Mouse (Mus musculus): ENCODE data around the gene Hist1h3c. TPM values are rescaled to one million over a fixed set of nuclear protein-coding genes. Genes with fewer than 3 reads are reported as not detected.
"Not testable (repeated sequence)": the region's sequence is repeated elsewhere in the genome, so short reads cannot be mapped to it uniquely, and the experiment has no call there.

Gene Hist1h3c
- polyA plus RNA-seq, 1 experiment from 2014 or later, result 1.6 TPM

GRCm38 (mm10) chr13:23764324-23765171 is 19.1 kb upstream of the Hist1h3c start:
- peak overlapping the region; percentile 94 for H3K4me2 ChIP-seq (ENCODE audit: low read length)
- no peaks in the 10 kb centered on the region for H3K27me3 ChIP-seq (replicated peaks; ENCODE audit: control insufficient read depth, insufficient read depth, low read length)
- H3K4me3 ChIP-seq (replicated peaks; ENCODE audit: low read length), result peak overlapping the region; percentile 63
- peaks cover 25% of the 10 kb centered on the region for H3K4me1 ChIP-seq (replicated peaks; ENCODE audit: control insufficient read depth, insufficient read depth, low read length)
- 32% methylated on average over 12 of the region's 12 CpGs for WGBS
- H3K27ac ChIP-seq (ENCODE audit: low read length), result peak overlapping the region; percentile 84
- H3K36me3 ChIP-seq (ENCODE audit: control insufficient read depth, insufficient read depth), result no peaks in the 10 kb centered on the region
- no peaks in the 10 kb centered on the region for H3K9me3 ChIP-seq (ENCODE audit: control insufficient read depth, low read length)
- ATAC-seq, result no peak
- H3K9ac ChIP-seq (replicated peaks; ENCODE audit: low read depth, low read length), result peak overlapping the region; percentile 66

DNA sequence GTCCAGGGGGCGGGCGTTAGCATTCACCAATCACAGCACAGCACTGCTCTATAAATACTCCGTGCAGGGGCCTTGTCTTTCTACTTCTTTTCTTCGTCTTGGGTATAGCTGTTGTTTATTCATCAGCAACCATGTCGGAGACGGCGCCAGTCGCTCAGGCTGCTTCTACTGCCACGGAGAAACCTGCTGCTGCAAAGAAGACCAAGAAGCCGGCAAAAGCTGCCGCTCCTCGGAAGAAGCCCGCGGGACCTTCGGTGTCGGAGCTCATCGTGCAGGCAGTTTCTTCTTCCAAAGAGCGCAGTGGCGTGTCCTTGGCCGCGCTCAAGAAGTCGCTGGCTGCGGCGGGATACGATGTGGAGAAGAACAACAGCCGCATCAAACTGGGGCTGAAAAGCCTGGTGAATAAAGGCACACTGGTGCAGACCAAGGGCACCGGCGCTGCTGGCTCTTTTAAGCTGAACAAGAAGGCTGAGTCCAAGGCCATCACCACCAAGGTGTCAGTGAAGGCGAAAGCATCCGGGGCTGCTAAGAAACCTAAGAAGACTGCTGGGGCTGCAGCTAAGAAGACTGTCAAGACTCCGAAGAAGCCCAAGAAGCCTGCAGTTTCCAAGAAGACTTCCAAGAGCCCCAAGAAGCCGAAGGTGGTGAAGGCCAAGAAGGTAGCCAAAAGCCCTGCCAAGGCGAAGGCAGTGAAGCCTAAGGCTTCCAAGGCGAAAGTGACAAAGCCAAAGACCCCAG is 18.4 kb upstream of the Hist1h3c start, which contains the start of gene Hist1h1a:
TSS of gene Hist1h1a (plus strand) at position 81 of the 738 bp plus-strand sequence.
- H3K4me3 ChIP-seq (replicated peaks; ENCODE audit: low read length), result peak within 1 kb of the TSS; percentile 63
- peak within 1 kb of the TSS; percentile 66 for H3K9ac ChIP-seq (replicated peaks; ENCODE audit: low read depth, low read length)
- peak; percentile 72 for ATAC-seq
- peaks cover 25% of the 10 kb centered on the region for H3K4me1 ChIP-seq (replicated peaks; ENCODE audit: control insufficient read depth, insufficient read depth, low read length)
- 2% methylated on average over 34 of the region's 34 CpGs for WGBS
- H3K27me3 ChIP-seq (replicated peaks; ENCODE audit: control insufficient read depth, insufficient read depth, low read length), result no peaks in the 10 kb centered on the region
- no peaks in the 10 kb centered on the region for H3K9me3 ChIP-seq (ENCODE audit: control insufficient read depth, low read length)
- H3K4me2 ChIP-seq (ENCODE audit: low read length), result peak within 1 kb of the TSS; percentile 94
- peak within 1 kb of the TSS; percentile 84 for H3K27ac ChIP-seq (ENCODE audit: low read length)
- no peaks in the 10 kb centered on the region for H3K36me3 ChIP-seq (ENCODE audit: control insufficient read depth, insufficient read depth)

DNA sequence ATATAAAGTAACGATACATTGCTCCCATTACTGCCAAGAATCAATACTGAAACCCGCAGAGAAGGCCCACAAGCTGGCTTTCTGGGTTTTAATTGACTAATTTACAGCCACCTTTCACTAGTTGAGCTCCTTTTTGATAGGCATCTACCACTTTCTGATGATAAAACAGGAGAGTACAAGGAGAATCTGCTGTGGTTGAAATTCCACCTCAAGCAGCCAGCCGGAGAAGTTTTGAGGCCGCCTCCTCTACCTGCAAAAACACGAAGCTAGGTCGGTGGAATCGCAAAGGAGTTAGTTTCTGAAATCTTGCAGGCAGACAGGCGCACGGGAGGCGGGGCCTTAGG is 17.8 kb upstream of the Hist1h3c start:
- peaks cover 25% of the 10 kb centered on the region for H3K4me1 ChIP-seq (replicated peaks; ENCODE audit: control insufficient read depth, insufficient read depth, low read length)
- under 1% methylated on average over 10 of the region's 10 CpGs for WGBS
- H3K4me3 ChIP-seq (replicated peaks; ENCODE audit: low read length), result peak overlapping the region; percentile 63
- ATAC-seq, result no peak
- H3K27me3 ChIP-seq (replicated peaks; ENCODE audit: control insufficient read depth, insufficient read depth, low read length), result no peaks in the 10 kb centered on the region
- peak overlapping the region; percentile 94 for H3K4me2 ChIP-seq (ENCODE audit: low read length)
- H3K9me3 ChIP-seq (ENCODE audit: control insufficient read depth, low read length), result no peaks in the 10 kb centered on the region
- H3K36me3 ChIP-seq (ENCODE audit: control insufficient read depth, insufficient read depth), result no peaks in the 10 kb centered on the region
- H3K27ac ChIP-seq (ENCODE audit: low read length), result peak overlapping the region; percentile 84
- H3K9ac ChIP-seq (replicated peaks; ENCODE audit: low read depth, low read length), result peak overlapping the region; percentile 37; the same call in 1 of the 2 replicates

GRCm38 (mm10) chr13:23761871-23762821 is 16.7 kb upstream of the Hist1h3c start, which contains the start of gene Hist1h3a:
Hist1h3a (minus strand) TSS chr13:23762386.
- not testable (repeated sequence) for H3K27me3 ChIP-seq (replicated peaks; ENCODE audit: control insufficient read depth, insufficient read depth, low read length); H3K9me3 ChIP-seq (ENCODE audit: control insufficient read depth, low read length); H3K36me3 ChIP-seq (ENCODE audit: control insufficient read depth, insufficient read depth)
- peak; percentile 67 for ATAC-seq
- Histone ChIP-seq H3K4me1 (replicated peaks; ENCODE audit: control insufficient read depth, insufficient read depth, low read length) (peaks cover 30% of the 10 kb centered on the region), H3K9ac (replicated peaks; ENCODE audit: low read depth, low read length) (peak within 1 kb of the TSS; percentile 46), H3K27ac (ENCODE audit: low read length) (peak within 1 kb of the TSS; percentile 84), H3K4me2 (ENCODE audit: low read length) (peak within 1 kb of the TSS; percentile 94), H3K4me3 (replicated peaks; ENCODE audit: low read length) (peak within 1 kb of the TSS; percentile 63)
- under 1% methylated on average over 31 of the region's 52 CpGs for WGBS

DNA sequence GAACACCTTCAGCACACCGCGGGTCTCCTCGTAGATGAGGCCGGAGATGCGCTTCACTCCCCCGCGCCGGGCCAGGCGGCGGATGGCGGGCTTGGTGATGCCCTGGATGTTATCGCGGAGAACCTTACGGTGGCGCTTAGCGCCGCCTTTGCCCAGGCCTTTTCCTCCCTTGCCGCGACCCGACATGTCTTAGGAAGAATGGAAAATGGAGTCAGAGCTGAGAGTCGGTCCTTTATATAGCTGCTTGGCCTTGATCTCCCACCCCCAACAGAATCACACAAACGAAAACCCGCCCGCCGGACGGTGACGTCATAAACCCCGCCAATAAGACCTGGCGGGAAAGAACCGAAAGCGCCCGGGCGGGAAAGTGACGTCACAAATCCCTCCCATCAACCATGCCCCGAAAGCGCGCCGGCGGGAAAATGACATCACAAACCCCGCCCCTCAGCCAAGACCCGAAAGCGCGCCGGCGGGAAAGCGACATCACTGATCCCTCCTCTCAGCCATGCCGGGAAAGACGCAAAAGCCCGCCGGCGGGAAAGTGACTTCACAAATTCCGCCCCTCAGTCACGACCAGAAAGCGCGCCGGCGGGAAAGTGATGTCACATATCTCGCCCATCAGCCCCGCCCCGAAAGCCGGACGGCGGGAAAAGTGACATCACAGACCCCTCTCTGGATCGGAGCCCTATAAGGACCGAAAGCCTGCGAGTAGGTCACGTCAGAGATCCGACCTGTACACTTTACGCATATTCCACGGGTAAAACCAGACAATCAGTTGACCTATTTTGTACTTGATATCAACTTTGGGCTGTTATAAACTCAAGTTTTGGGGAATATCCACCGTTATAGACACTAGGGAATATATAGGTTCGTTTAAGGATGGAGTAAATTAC is 15.8 kb upstream of the Hist1h3c start, which contains the start of gene Hist1h4a:
TSS of gene Hist1h4a (minus strand) at position 259 of the 893 bp plus-strand sequence.
- peak within 1 kb of the TSS; percentile 51 for H3K4me3 ChIP-seq (replicated peaks; ENCODE audit: low read length)
- H3K27ac ChIP-seq (ENCODE audit: low read length), result peak within 1 kb of the TSS; percentile 86
- peak within 1 kb of the TSS; percentile 94 for H3K4me2 ChIP-seq (ENCODE audit: low read length)
- WGBS, result under 1% methylated on average over 64 of the region's 72 CpGs
- H3K27me3 ChIP-seq (replicated peaks; ENCODE audit: control insufficient read depth, insufficient read depth, low read length), result no peaks in the 10 kb centered on the region
- no peaks in the 10 kb centered on the region for H3K36me3 ChIP-seq (ENCODE audit: control insufficient read depth, insufficient read depth)
- peak within 1 kb of the TSS; percentile 57 for H3K9ac ChIP-seq (replicated peaks; ENCODE audit: low read depth, low read length)
- H3K4me1 ChIP-seq (replicated peaks; ENCODE audit: control insufficient read depth, insufficient read depth, low read length), result peaks cover 30% of the 10 kb centered on the region
- ATAC-seq, result peak; percentile 71
- no peaks in the 10 kb centered on the region for H3K9me3 ChIP-seq (ENCODE audit: control insufficient read depth, low read length)

- peak; percentile 23 for ATAC-seq
- Histone ChIP-seq H3K4me1 (replicated peaks; ENCODE audit: control insufficient read depth, insufficient read depth, low read length) (peaks cover 30% of the 10 kb centered on the region), H3K27ac (ENCODE audit: low read length) (peak overlapping the region; percentile 86), H3K9ac (replicated peaks; ENCODE audit: low read depth, low read length) (peak overlapping the region; percentile 57), H3K4me2 (ENCODE audit: low read length) (peak overlapping the region; percentile 94), H3K4me3 (replicated peaks; ENCODE audit: low read length) (peak overlapping the region; percentile 51), H3K9me3 (ENCODE audit: control insufficient read depth, low read length) (no peaks in the 10 kb centered on the region), H3K36me3 (ENCODE audit: control insufficient read depth, insufficient read depth) (no peaks in the 10 kb centered on the region), H3K27me3 (replicated peaks; ENCODE audit: control insufficient read depth, insufficient read depth, low read length) (no peaks in the 10 kb centered on the region)
- WGBS, result 1% methylated on average over 19 of the region's 27 CpGs
Observed at GRCm38 (mm10) chr13:23760240-23760971, 15.0 kb upstream of the Hist1h3c start.

GRCm38 (mm10) chr13:23759916-23760239 is 14.5 kb upstream of the Hist1h3c start:
- Histone ChIP-seq H3K4me1 (replicated peaks; ENCODE audit: control insufficient read depth, insufficient read depth, low read length) (peaks cover 30% of the 10 kb centered on the region), H3K9me3 (ENCODE audit: control insufficient read depth, low read length) (no peaks in the 10 kb centered on the region), H3K27me3 (replicated peaks; ENCODE audit: control insufficient read depth, insufficient read depth, low read length) (no peaks in the 10 kb centered on the region), H3K4me2 (ENCODE audit: low read length) (peak overlapping the region; percentile 94), H3K4me3 (replicated peaks; ENCODE audit: low read length) (no peak overlapping the region; the same call in 1 of the 2 replicates), H3K9ac (replicated peaks; ENCODE audit: low read depth, low read length) (no peak overlapping the region), H3K36me3 (ENCODE audit: control insufficient read depth, insufficient read depth) (no peaks in the 10 kb centered on the region), H3K27ac (ENCODE audit: low read length) (no peak overlapping the region; the same call in 1 of the 2 replicates)
- 76% methylated on average over 1 of the region's 1 CpGs for whole genome bisulfite sequencing
- ATAC-seq, result no peak
